In the genomic region with DNA sequence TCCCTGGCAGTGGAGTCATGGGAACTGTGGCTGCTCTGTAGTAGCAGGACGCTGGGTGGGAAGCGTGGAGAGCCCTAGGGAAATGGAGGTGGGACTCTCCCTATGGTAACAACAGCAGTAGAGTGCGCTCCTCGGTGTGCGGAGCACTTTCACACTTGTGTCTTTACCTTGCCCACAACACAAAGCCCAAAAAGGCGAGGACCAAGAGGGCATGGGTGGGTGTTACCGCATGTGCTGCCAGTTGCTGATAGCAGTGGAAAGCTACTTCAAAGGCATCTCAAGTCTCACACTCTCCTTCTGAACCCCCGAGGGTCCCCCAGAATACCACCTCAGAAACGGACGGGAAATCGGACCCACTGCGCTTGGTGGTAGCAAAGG, we compare ENCODE assay signal across 10 mouse cellular contexts. TPM values are rescaled to one million over a fixed set of nuclear protein-coding genes. Genes with fewer than 3 reads are reported as not detected.
DNase-seq lines count a peak whose midpoint lies in the region; ATAC-seq and TF ChIP-seq lines count a peak whose summit lies in the region.
"Had no signal": no experiment of that assay in that cellular context is flagged by ENCODE, and none has a peak within 500 bp of the region (broad histone marks: within the 10 kb centered on the region; RNA-seq: fewer than 3 reads in every experiment).

No protein-coding gene starts in this region.

- H3K4me2 ChIP-seq in heart, embryonic 15.5 days = peak overlapping the region; percentile 58
- peak overlapping the region; percentile 55 for H3K4me2 ChIP-seq in embryonic facial prominence, embryonic 13.5 days
- H3K4me2 ChIP-seq in limb, embryonic 12.5 days = peak overlapping the region; percentile 42

- no peaks in the 10 kb centered on the region for H3K36me3 ChIP-seq in heart, embryonic 15.5 days
- H3K36me3 ChIP-seq in heart, adult 2 months (ENCODE audit: control insufficient read depth, insufficient read depth, low read length) = no peaks in the 10 kb centered on the region
- no peaks in the 10 kb centered on the region for H3K36me3 ChIP-seq in embryonic facial prominence, embryonic 13.5 days
- no peaks in the 10 kb centered on the region for H3K36me3 ChIP-seq in limb, embryonic 12.5 days

- H3K9ac ChIP-seq in heart, embryonic 15.5 days = no peak overlapping the region
- H3K9ac ChIP-seq in heart, adult 2 months (ENCODE audit: low read depth, low read length) = no peak overlapping the region
- peak overlapping the region; percentile 64 for H3K9ac ChIP-seq in embryonic facial prominence, embryonic 13.5 days
- no peak overlapping the region for H3K9ac ChIP-seq in limb, embryonic 12.5 days (replicated peaks)

- no peaks in the 10 kb centered on the region for H3K9me3 ChIP-seq in heart, embryonic 15.5 days (replicated peaks)
- no peaks in the 10 kb centered on the region for H3K9me3 ChIP-seq in embryonic facial prominence, embryonic 13.5 days
- no peaks in the 10 kb centered on the region for H3K9me3 ChIP-seq in limb, embryonic 12.5 days

- H3K27me3 ChIP-seq in heart, embryonic 15.5 days = no peaks in the 10 kb centered on the region
- H3K27me3 ChIP-seq in heart, adult 2 months (ENCODE audit: control insufficient read depth, insufficient read depth, low read length) = no peaks in the 10 kb centered on the region
- no peaks in the 10 kb centered on the region for H3K27me3 ChIP-seq in embryonic facial prominence, embryonic 13.5 days
- H3K27me3 ChIP-seq in limb, embryonic 12.5 days = no peaks in the 10 kb centered on the region

- H3K4me1 ChIP-seq in heart, embryonic 15.5 days (replicated peaks) = peaks cover 60% of the 10 kb centered on the region
- H3K4me1 ChIP-seq in heart, adult 2 months (ENCODE audit: control insufficient read depth, insufficient read depth, low read length) = peaks cover 10% of the 10 kb centered on the region
- H3K4me1 ChIP-seq in embryonic facial prominence, embryonic 13.5 days = peaks cover 79% of the 10 kb centered on the region
- peaks cover 69% of the 10 kb centered on the region for H3K4me1 ChIP-seq in limb, embryonic 12.5 days (replicated peaks)

- H3K27ac ChIP-seq in heart, embryonic 15.5 days = peak overlapping the region; percentile 69; the same call in 1 of the 2 replicates
- no peak overlapping the region for H3K27ac ChIP-seq in heart, adult 2 months
- peak overlapping the region; percentile 90 for H3K27ac ChIP-seq in embryonic facial prominence, embryonic 13.5 days
- H3K27ac ChIP-seq in limb, embryonic 12.5 days = peak overlapping the region; percentile 92

- H3K79me2 ChIP-seq in heart, adult 2 months (replicated peaks; ENCODE audit: control insufficient read depth, insufficient read depth, low read length) = no peaks in the 10 kb centered on the region

- ATAC-seq in heart, embryonic 15.5 days (replicated peaks; ENCODE audit: insufficient number of reproducible peaks, insufficient read depth, low FRiP score, low read depth) = no peak
- ATAC-seq in embryonic facial prominence, embryonic 13.5 days (ENCODE audit: insufficient number of reproducible peaks, insufficient read depth, low FRiP score, low TSS enrichment, low read depth) = no peak
- no peak for ATAC-seq in limb, embryonic 12.5 days (ENCODE audit: insufficient number of reproducible peaks, insufficient read depth, low FRiP score, low TSS enrichment, low read depth)

- peak overlapping the region; percentile 28 for H3K4me3 ChIP-seq in heart, embryonic 15.5 days
- H3K4me3 ChIP-seq in heart, adult 2 months = no peak overlapping the region
- peak overlapping the region; percentile 25; the same call in 1 of the 2 replicates for H3K4me3 ChIP-seq in embryonic facial prominence, embryonic 13.5 days
- peak overlapping the region; percentile 27 for H3K4me3 ChIP-seq in limb, embryonic 12.5 days (replicated peaks)

- 22% methylated on average over 12 of the region's 12 CpGs for WGBS in heart, embryonic 15.5 days
- WGBS in heart, adult 2 months = 41% methylated on average over 12 of the region's 12 CpGs
- WGBS in embryonic facial prominence, embryonic 13.5 days = 39% methylated on average over 12 of the region's 12 CpGs
- 24% methylated on average over 12 of the region's 12 CpGs for WGBS in limb, embryonic 12.5 days

- intact Hi-C loops in heart, adult 2 months (cut with DNase I) = no loop called here

- no peak for DNase-seq in heart, adult 2 months
- DNase-seq in CD4-positive helper T cell, adult 2 months (ENCODE audit: low read depth, low spot score) = peak; percentile 75
- DNase-seq in ovary, postnatal 10 days (ENCODE audit: low spot score) = no peak
- no peak for DNase-seq in layer of hippocampus, adult 9-11 months
- DNase-seq in embryo, embryonic 10.5 days (ENCODE audit: low spot score) = no peak
- DNase-seq: adrenal gland, postnatal 25 days; cerebellum, postnatal 36 days had no signal

- no peak for TF ChIP-seq CTCF in heart, adult 2 months (IDR thresholded peaks at IDR 0.05)

- no peak for TF ChIP-seq POLR2A in heart, adult 2 months (IDR thresholded peaks at IDR 0.05; ENCODE audit: insufficient read depth, low read depth, low read length)

- TF ChIP-seq EP300 in heart, adult 2 months (IDR thresholded peaks at IDR 0.05; ENCODE audit: insufficient read depth, low read depth, low read length) = no peak

RNA-seq across cellular contexts. Expression of a gene that starts 23.4 kb away (rescaled TPM):
- polyA plus RNA-seq in heart, embryonic 15.5 days (2015; fragmentation: Nextera tagmentation; extraction: Ambion mirVana) = 0.34 and 0.67 TPM in 2 replicates
- total RNA-seq in heart, adult 2 months (2021) = under 1 TPM; 0.29 to 0.59 TPM
- 2.6 and 2.7 TPM in 2 replicates for polyA plus RNA-seq in heart, adult 2 months (2012; rRNA removed)
- 0.30 and 0.69 TPM in 2 replicates for polyA plus RNA-seq in embryonic facial prominence, embryonic 13.5 days (2015; fragmentation: Nextera tagmentation; extraction: Ambion mirVana)
- 0.40 and 0.49 TPM in 2 replicates for polyA plus RNA-seq in limb, embryonic 12.5 days (2016; fragmentation: Nextera tagmentation; extraction: Ambion mirVana)

RNA-seq across cellular contexts. Expression of a gene that starts 42.3 kb away (rescaled TPM):
- 0.08 and 0.27 TPM in 2 replicates for polyA plus RNA-seq in heart, embryonic 15.5 days (2015; fragmentation: Nextera tagmentation; extraction: Ambion mirVana)
- total RNA-seq in heart, adult 2 months (2021) = under 1 TPM; 0.16 to 0.23 TPM
- 0.49 and 1.1 TPM in 2 replicates for polyA plus RNA-seq in heart, adult 2 months (2012; rRNA removed)
- 0.53 and 0.73 TPM in 2 replicates for polyA plus RNA-seq in embryonic facial prominence, embryonic 13.5 days (2015; fragmentation: Nextera tagmentation; extraction: Ambion mirVana)
- polyA plus RNA-seq in limb, embryonic 12.5 days (2016; fragmentation: Nextera tagmentation; extraction: Ambion mirVana) = 0.65 and 0.73 TPM in 2 replicates
